Mouse (Mus musculus) hindbrain, postnatal 0 days (tissue): Measurements from ENCODE around the gene Polr3g. TPM values are rescaled to one million over a fixed set of nuclear protein-coding genes. Genes with fewer than 3 reads are reported as not detected.
A peak's percentile ranks its signal among the peaks of the same experiment; 100 is the strongest.
"Not testable (repeated sequence)": the region's sequence is repeated elsewhere in the genome, so short reads cannot be mapped to it uniquely, and the experiment has no call there.

ENCODE experiments used
- ATAC-seq: fragments of 200-750 bp; cut with Nextera tagmentation; 2 replicates; pipeline ENCODE4 v1.8.0; 2017; ENCODE audit warnings: mild to moderate bottlenecking, moderate TSS enrichment, moderate library complexity
- DNase-seq: peaks from one replicate; pipeline ENCODE4 v3.0.0-alpha.2; 2015; ENCODE audit warnings: low spot score
- H3K27ac ChIP-seq: fragments of 300-500 bp; sonication (generic); 2 replicates; pipeline ENCODE4 v1.5.1; 2014; ENCODE audit warnings: mild to moderate bottlenecking
- H3K27me3 ChIP-seq: fragments of 300-500 bp; sonication (generic); 2 replicates; pipeline ENCODE4 v1.6.1; 2014; ENCODE audit warnings: low read length, mixed read lengths; ENCODE audit not compliant: insufficient read depth
- H3K36me3 ChIP-seq: fragments of 300-500 bp; sonication (generic); 2 replicates; pipeline ENCODE4 v1.6.1; 2014; ENCODE audit warnings: low read length, mixed read lengths; ENCODE audit not compliant: insufficient read depth
- H3K4me1 ChIP-seq: fragments of 300-500 bp; sonication (generic); 2 replicates; pipeline ENCODE4 v1.6.1; 2014; ENCODE audit warnings: antibody characterized with exemption, low read length, mixed read lengths; ENCODE audit not compliant: insufficient read depth
- H3K4me2 ChIP-seq: fragments of 300-500 bp; sonication (generic); 2 replicates; pipeline ENCODE4 v1.6.1; 2014; ENCODE audit warnings: low read depth, mild to moderate bottlenecking, low read length, moderate library complexity, mixed read lengths
- H3K4me3 ChIP-seq: fragments of 300-500 bp; sonication (generic); 2 replicates; pipeline ENCODE4 v1.5.1; 2014; ENCODE audit warnings: low read length
- H3K9ac ChIP-seq: fragments of 300-500 bp; sonication (generic); replicated peaks from 2 replicates; pipeline ENCODE4 v1.6.1; 2014; ENCODE audit warnings: mild to moderate bottlenecking, low read length, moderate library complexity, mixed read lengths
- H3K9me3 ChIP-seq: fragments of 300-500 bp; sonication (generic); 2 replicates; pipeline ENCODE4 v1.6.1; 2016; ENCODE audit warnings: low read length, mixed read lengths
- CTCF ChIP-seq: IDR thresholded peaks from 2 replicates; pipeline ENCODE4 v1.5.1; 2016; ENCODE audit warnings: antibody characterized with exemption, control low read depth, low read depth
- WGBS: fragments of 180-500 bp; shearing (Covaris S2); extraction: QIAGEN DNeasy Blood & Tissue Kit; methylation state at CpG from one replicate; pipeline ENCODE4 v1.1.7; 2014; 5-methylcytosine and 5-hydroxymethylcytosine counted together
- polyA plus RNA-seq: library from polyadenylated mRNA; unstranded; fragments of >200 nt; fragmentation: Nextera tagmentation; extraction: Ambion mirVana; gene quantifications from 2 replicates; pipeline ENCODE4 v1.2.1, GENCODE M21; 2015
- total RNA-seq: library from RNA; depleted of rRNA; stranded (reverse); fragments of >200 nt; gene quantifications from 2 replicates; pipeline ENCODE4 v1.2.3, GENCODE M21; 2014; rRNA removed

Polr3g gene
- total and polyA plus RNA-seq, 2 experiments from 2014 or later: 3.9 to 4.2 TPM

DNA sequence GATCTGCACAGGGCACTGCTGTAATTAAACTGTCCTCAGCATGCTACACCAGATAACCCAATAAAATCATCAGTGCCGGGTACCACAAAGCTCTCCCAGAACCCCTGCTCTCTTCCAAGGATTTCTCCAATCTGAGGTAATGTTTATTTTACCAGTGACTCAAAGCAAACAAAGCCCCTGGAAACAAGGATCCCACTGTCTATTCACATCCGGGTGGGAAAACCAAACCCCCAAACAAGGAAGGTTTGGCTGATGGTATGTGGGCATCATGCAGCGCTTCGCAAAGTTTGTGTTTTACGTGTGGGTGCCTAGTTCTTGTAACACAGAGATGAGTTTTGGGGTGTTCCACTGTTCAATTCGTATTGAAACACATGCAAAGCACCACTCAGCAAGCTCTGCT lies 69.9 kb downstream of the Polr3g start:
- Histone ChIP-seq H3K27me3 (no peaks in the 10 kb centered on the region), H3K36me3 (no peaks in the 10 kb centered on the region), H3K4me2 (no peak overlapping the region), H3K27ac (no peak overlapping the region), H3K9me3 (no peaks in the 10 kb centered on the region), H3K9ac (no peak overlapping the region), H3K4me3 (no peak overlapping the region), H3K4me1 (no peaks in the 10 kb centered on the region)
- TF ChIP-seq CTCF: no peak
- no peak for DNase-seq
- WGBS: 39% methylated on average over 6 of the region's 6 CpGs
- 0 out of 2 replicates have a peak, but pooled peaks have one; percentile 24 for ATAC-seq

- H3K27ac ChIP-seq: no peak overlapping the region
- H3K9ac ChIP-seq: no peak overlapping the region
- DNase-seq: no peak
- H3K4me1 ChIP-seq: no peaks in the 10 kb centered on the region
- no peak overlapping the region for H3K4me3 ChIP-seq
- ATAC-seq: no peak
- H3K9me3 ChIP-seq: no peaks in the 10 kb centered on the region
- 12% methylated on average over 4 of the region's 4 CpGs for WGBS
- H3K27me3 ChIP-seq: no peaks in the 10 kb centered on the region
- no peak overlapping the region for H3K4me2 ChIP-seq
- no peaks in the 10 kb centered on the region for H3K36me3 ChIP-seq
- TF ChIP-seq CTCF: no peak
Observed at GRCm38 (mm10) chr13:81639624-81640023, 71.2 kb downstream of the Polr3g start.

- no peaks in the 10 kb centered on the region for H3K4me1 ChIP-seq
- peak; percentile 92 for DNase-seq
- H3K9ac ChIP-seq: peak within 1 kb of the TSS; percentile 53
- no peak for TF ChIP-seq CTCF
- no peaks in the 10 kb centered on the region for H3K27me3 ChIP-seq
- H3K27ac ChIP-seq: no peak within 1 kb of the TSS
- H3K4me3 ChIP-seq: peak within 1 kb of the TSS; percentile 60
- WGBS: under 1% methylated on average over 42 of the region's 42 CpGs
- H3K4me2 ChIP-seq: peak within 1 kb of the TSS; percentile 99
- H3K9me3 ChIP-seq: no peaks in the 10 kb centered on the region
- no peaks in the 10 kb centered on the region for H3K36me3 ChIP-seq
- ATAC-seq: peak; percentile 99
Observed at GRCm38 (mm10) chr13:81632720-81633415, 77.9 kb downstream of the Polr3g start, which contains the start of gene Adgrv1. Gene Adgrv1 (minus strand): TSS chr13:81633154.

- ATAC-seq: no peak
- H3K9ac ChIP-seq: no peak overlapping the region
- H3K27me3 ChIP-seq: no peaks in the 10 kb centered on the region
- H3K4me3 ChIP-seq: no peak overlapping the region
- no peak overlapping the region for H3K27ac ChIP-seq
- DNase-seq: no peak
- H3K4me1 ChIP-seq: no peaks in the 10 kb centered on the region
- H3K4me2 ChIP-seq: no peak overlapping the region
- 21% methylated on average over 5 of the region's 5 CpGs for WGBS
- TF ChIP-seq CTCF: no peak
- no peaks in the 10 kb centered on the region for H3K9me3 ChIP-seq
- no peaks in the 10 kb centered on the region for H3K36me3 ChIP-seq
Observed at GRCm38 (mm10) chr13:81630566-81630965, 80.2 kb downstream of the Polr3g start.

DNA sequence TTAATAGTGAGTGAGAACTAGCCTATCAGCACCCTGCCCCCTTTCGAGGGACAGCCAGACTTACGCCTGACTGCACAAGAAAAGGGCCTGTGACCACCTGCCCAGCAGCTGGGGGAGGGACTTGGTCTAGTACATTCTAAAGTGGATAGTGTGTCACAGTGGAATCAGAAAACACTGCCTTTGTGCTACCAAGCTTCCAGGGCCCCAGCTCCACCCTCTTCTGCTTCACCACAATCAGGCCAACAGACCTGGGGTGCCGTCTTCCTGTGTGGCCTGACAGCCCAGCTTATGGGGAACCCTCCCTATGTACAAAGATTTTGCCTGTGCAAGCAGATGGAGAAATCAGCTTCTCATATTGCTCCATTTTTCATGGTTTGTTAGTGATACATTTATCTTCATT lies 81.4 kb downstream of the Polr3g start:
- DNase-seq: peak; percentile 24
- no peak overlapping the region for H3K27ac ChIP-seq
- WGBS: 32% methylated on average over 3 of the region's 3 CpGs
- no peak for TF ChIP-seq CTCF
- H3K4me2 ChIP-seq: no peak overlapping the region
- no peaks in the 10 kb centered on the region for H3K4me1 ChIP-seq
- H3K27me3 ChIP-seq: no peaks in the 10 kb centered on the region
- no peaks in the 10 kb centered on the region for H3K36me3 ChIP-seq
- H3K4me3 ChIP-seq: no peak overlapping the region
- H3K9me3 ChIP-seq: no peaks in the 10 kb centered on the region
- ATAC-seq: no peak
- no peak overlapping the region for H3K9ac ChIP-seq

- Histone ChIP-seq H3K4me2 (no peak overlapping the region), H3K9ac (no peak overlapping the region), H3K4me3 (no peak overlapping the region), H3K9me3 (no peaks in the 10 kb centered on the region), H3K27ac (no peak overlapping the region), H3K36me3 (no peaks in the 10 kb centered on the region), H3K4me1 (no peaks in the 10 kb centered on the region), H3K27me3 (no peaks in the 10 kb centered on the region)
- WGBS: 20% methylated on average over 2 of the region's 2 CpGs
- TF ChIP-seq CTCF: no peak
- no peak for ATAC-seq
- no peak for DNase-seq
Observed at GRCm38 (mm10) chr13:81628631-81629190, 82.1 kb downstream of the Polr3g start.

DNA sequence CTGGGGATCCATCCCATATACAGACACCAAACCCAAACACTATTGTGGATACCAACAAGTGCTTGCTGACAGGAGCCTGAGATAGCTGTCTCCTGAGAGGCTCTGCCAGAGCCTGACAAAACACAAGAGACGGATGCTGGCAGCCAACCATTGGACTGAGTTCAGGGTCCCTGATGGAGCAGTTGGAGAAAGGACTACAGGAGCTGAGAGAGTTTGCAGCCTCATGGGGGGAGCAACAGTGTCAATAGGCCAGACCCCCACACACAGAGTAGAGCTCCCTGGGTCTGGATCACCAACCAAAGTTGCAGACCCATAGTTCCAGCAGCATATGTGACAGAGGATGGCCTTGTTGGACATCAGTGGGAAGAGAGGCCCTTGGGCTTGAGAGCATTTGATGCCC lies 83.0 kb downstream of the Polr3g start:
- H3K27ac ChIP-seq, H3K9me3 ChIP-seq, H3K27me3 ChIP-seq, DNase-seq, H3K4me2 ChIP-seq, H3K9ac ChIP-seq, ATAC-seq, H3K4me3 ChIP-seq, H3K4me1 ChIP-seq, H3K36me3 ChIP-seq: not testable (repeated sequence)
- WGBS: 59% methylated on average over 1 of the region's 1 CpGs

Other genes starting within 250 kb of the Polr3g start
- gene Adgrv1, start 77.9 kb downstream of the Polr3g start, total RNA-seq: 7.8 and 10.3 TPM in 2 replicates
- 4.2 and 5.4 TPM in 2 replicates for gene Adgrv1, start 77.9 kb downstream of the Polr3g start, polyA plus RNA-seq
- gene Lysmd3, start 53.4 kb downstream of the Polr3g start, total RNA-seq: 12.8 and 48.7 TPM in 2 replicates
- 10.3 and 12.5 TPM in 2 replicates for gene Lysmd3, start 53.4 kb downstream of the Polr3g start, polyA plus RNA-seq
- gene Mblac2, start 328 bp upstream of the Polr3g start, total RNA-seq: 33.2 and 38.2 TPM in 2 replicates
- gene Mblac2, start 328 bp upstream of the Polr3g start, polyA plus RNA-seq: 64.7 and 67.7 TPM in 2 replicates
- gene Cetn3, start 72.1 kb upstream of the Polr3g start, total RNA-seq: 41.7 and 42.5 TPM in 2 replicates
- 318 and 346 TPM in 2 replicates for gene Cetn3, start 72.1 kb upstream of the Polr3g start, polyA plus RNA-seq